Mouse (Mus musculus) MEL (cell line): ENCODE measurements around the gene Cblb. TPM values are rescaled to one million over a fixed set of nuclear protein-coding genes. Genes with fewer than 3 reads are reported as not detected.

Experiments
- DNase-seq: peaks from one replicate; pipeline ENCODE4 v3.0.0; 2011; ENCODE audit warnings: low read depth, low spot score
- H3K27ac ChIP-seq: 2 replicates; pipeline ENCODE4 v1.5.1; 2012; ENCODE audit warnings: low read depth, mild to moderate bottlenecking, control low read depth, low read length, moderate library complexity; ENCODE audit not compliant: control insufficient read depth
- H3K27me3 ChIP-seq, 2 experiments: fragments of 150-350 bp in 1 of 2; sonication (generic) in 1 of 2; 2 replicates each; pipeline ENCODE4 v1.6.1; 2012; ENCODE audit warnings: low read length in 2 of 2, mild to moderate bottlenecking in 2 of 2, improper control_type of control experiment in 1 of 2, moderate library complexity in 1 of 2; ENCODE audit not compliant: insufficient read depth in 2 of 2, control insufficient read depth in 1 of 2
- H3K36me3 ChIP-seq, 2 experiments: 2 replicates each; pipeline ENCODE4 v1.6.1; 2012 to 2014; ENCODE audit warnings: low read length in 2 of 2, improper control_type of control experiment in 1 of 2, inconsistent platforms in 1 of 2, mild to moderate bottlenecking in 1 of 2; ENCODE audit not compliant: insufficient read depth in 2 of 2, control insufficient read depth in 1 of 2
- H3K4me1 ChIP-seq, 2 experiments: fragments of 150-350 bp in 1 of 2; sonication (generic) in 1 of 2; 2 replicates each; pipeline ENCODE4 v1.6.1; 2012; ENCODE audit warnings: low read length in 2 of 2, improper control_type of control experiment in 1 of 2, mild to moderate bottlenecking in 1 of 2; ENCODE audit not compliant: insufficient read depth in 2 of 2, control insufficient read depth in 1 of 2
- H3K4me3 ChIP-seq, 2 experiments: fragments of 150-350 bp in 1 of 2; sonication (generic) in 1 of 2; 2 replicates each; pipeline ENCODE4 v1.5.1; 2012; ENCODE audit warnings: low read depth in 2 of 2, low read length in 2 of 2, mild to moderate bottlenecking in 2 of 2, moderate library complexity in 2 of 2, control low read depth in 1 of 2, improper control_type of control experiment in 1 of 2; ENCODE audit not compliant: control insufficient read depth in 1 of 2, insufficient read depth in 1 of 2
- H3K79me2 ChIP-seq: 2 replicates; pipeline ENCODE4 v1.6.1; 2012; ENCODE audit warnings: mild to moderate bottlenecking, low read length, moderate library complexity; ENCODE audit not compliant: control insufficient read depth, poor library complexity, insufficient read depth
- H3K9ac ChIP-seq: 2 replicates; pipeline ENCODE4 v1.6.1; 2012; ENCODE audit warnings: low read depth, mild to moderate bottlenecking, control low read depth, low read length, moderate library complexity; ENCODE audit not compliant: control insufficient read depth, poor library complexity, severe bottlenecking
- H3K9me3 ChIP-seq: fragments of 150-350 bp; sonication (generic); replicated peaks from 2 replicates; pipeline ENCODE4 v1.6.1; 2012; ENCODE audit warnings: mild to moderate bottlenecking, low read length, improper control_type of control experiment, moderate library complexity; ENCODE audit not compliant: insufficient read depth
- CHD2 ChIP-seq: IDR thresholded peaks from 2 replicates; pipeline ENCODE4 v1.6.1; 2011; ENCODE audit warnings: low read length, improper control_type of control experiment
- CTCF ChIP-seq, 3 experiments: IDR thresholded peaks in 2 of 3; conservative IDR thresholded peaks in 1 of 3; 2 replicates each; pipeline ENCODE4 v1.5.1; 2011 to 2012; ENCODE audit warnings: low read length in 3 of 3, low read depth in 2 of 3, mild to moderate bottlenecking in 2 of 3, improper control_type of control experiment in 1 of 3, inconsistent platforms in 1 of 3, mixed read lengths in 1 of 3, moderate library complexity in 1 of 3; ENCODE audit not compliant: control insufficient read depth in 1 of 3, insufficient read depth in 1 of 3, poor library complexity in 1 of 3, severe bottlenecking in 1 of 3
- E2F4 ChIP-seq: IDR thresholded peaks from 2 replicates; pipeline ENCODE4 v1.6.1; 2011; ENCODE audit warnings: low read depth, low read length, improper control_type of control experiment, borderline replicate concordance
- EP300 ChIP-seq, 2 experiments: IDR thresholded peaks; 2 replicates each; pipeline ENCODE4 v1.6.1; 2011; ENCODE audit warnings: improper control_type of control experiment in 2 of 2, low read length in 2 of 2, low read depth in 1 of 2, mild to moderate bottlenecking in 1 of 2
- ETS1 ChIP-seq: IDR thresholded peaks from 2 replicates; pipeline ENCODE4 v1.6.1; 2012; ENCODE audit warnings: low read depth, mild to moderate bottlenecking, inconsistent platforms, low read length, improper control_type of control experiment, moderate library complexity
- GABPA ChIP-seq: IDR thresholded peaks from 2 replicates; pipeline ENCODE4 v1.6.1; 2012; ENCODE audit warnings: low read depth, mild to moderate bottlenecking, inconsistent platforms, low read length, improper control_type of control experiment, moderate library complexity
- GATA1 ChIP-seq: IDR thresholded peaks from 2 replicates; pipeline ENCODE4 v1.6.1; 2011; ENCODE audit warnings: low read depth, low read length, improper control_type of control experiment
- MAFK ChIP-seq: IDR thresholded peaks from 2 replicates; pipeline ENCODE4 v1.6.1; 2011; ENCODE audit warnings: low read depth, mild to moderate bottlenecking, low read length, improper control_type of control experiment, borderline replicate concordance
- MAX ChIP-seq: IDR thresholded peaks from 2 replicates; pipeline ENCODE4 v1.6.1; 2011; ENCODE audit warnings: low read length, improper control_type of control experiment
- MEF2A ChIP-seq: IDR thresholded peaks from 2 replicates; pipeline ENCODE4 v1.6.1; 2014; ENCODE audit warnings: low read depth, mild to moderate bottlenecking, inconsistent platforms, low read length, improper control_type of control experiment; ENCODE audit not compliant: poor library complexity, insufficient replicate concordance, severe bottlenecking; ENCODE audit errors: extremely low read depth
- MYB ChIP-seq: IDR thresholded peaks from 2 replicates; pipeline ENCODE4 v1.6.1; 2011; ENCODE audit warnings: mild to moderate bottlenecking, low read depth, low read length, improper control_type of control experiment
- MYC ChIP-seq: IDR thresholded peaks from 2 replicates; pipeline ENCODE4 v1.6.1; 2011; ENCODE audit warnings: low read depth, mild to moderate bottlenecking, low read length, improper control_type of control experiment, moderate library complexity
- POLR2AphosphoS5 ChIP-seq: IDR thresholded peaks from 2 replicates; pipeline ENCODE4 v1.6.1; 2012; ENCODE audit warnings: low read depth, borderline replicate concordance, mild to moderate bottlenecking, inconsistent platforms, low read length, moderate library complexity, mixed read lengths
- SMC3 ChIP-seq: IDR thresholded peaks from 2 replicates; pipeline ENCODE4 v1.6.1; 2011; ENCODE audit warnings: low read depth, low read length, improper control_type of control experiment
- TAL1 ChIP-seq: IDR thresholded peaks from 2 replicates; pipeline ENCODE4 v1.6.1; 2012; ENCODE audit warnings: mild to moderate bottlenecking, inconsistent platforms, low read length, moderate library complexity, mixed read lengths
- TCF12 ChIP-seq: IDR thresholded peaks from 2 replicates; pipeline ENCODE4 v1.6.1; 2014; ENCODE audit warnings: low read depth, mild to moderate bottlenecking, inconsistent platforms, low read length, improper control_type of control experiment, moderate library complexity
- ZNF384 ChIP-seq: IDR thresholded peaks from 2 replicates; pipeline ENCODE4 v1.6.1; 2012; ENCODE audit warnings: low read depth, mild to moderate bottlenecking, inconsistent platforms, low read length, improper control_type of control experiment
- polyA plus RNA-seq, 2 experiments: library from polyadenylated mRNA; stranded (reverse) in 1 of 2; unstranded in 1 of 2; fragments of >175 nt in 1 of 2; fragments of >200 nt in 1 of 2; gene quantifications; 2 replicates each; pipeline versions ENCODE4 v1.2.1 to v1.2.4; 2012; ENCODE audit warnings: low replicate concordance in 2 of 2, low read depth in 1 of 2; ENCODE audit not compliant: insufficient read length in 2 of 2, insufficient read depth in 1 of 2, missing spikeins in 1 of 2
- total RNA-seq: library from RNA; depleted of rRNA; stranded (reverse); fragments of 300-350 nt; gene quantifications from 2 replicates; pipeline ENCODE4 v1.2.3, GENCODE M21; 2012

Gene Cblb
- total and polyA plus RNA-seq, 3 experiments: 1.5 to 5.7 TPM; not detected in 1

DNA sequence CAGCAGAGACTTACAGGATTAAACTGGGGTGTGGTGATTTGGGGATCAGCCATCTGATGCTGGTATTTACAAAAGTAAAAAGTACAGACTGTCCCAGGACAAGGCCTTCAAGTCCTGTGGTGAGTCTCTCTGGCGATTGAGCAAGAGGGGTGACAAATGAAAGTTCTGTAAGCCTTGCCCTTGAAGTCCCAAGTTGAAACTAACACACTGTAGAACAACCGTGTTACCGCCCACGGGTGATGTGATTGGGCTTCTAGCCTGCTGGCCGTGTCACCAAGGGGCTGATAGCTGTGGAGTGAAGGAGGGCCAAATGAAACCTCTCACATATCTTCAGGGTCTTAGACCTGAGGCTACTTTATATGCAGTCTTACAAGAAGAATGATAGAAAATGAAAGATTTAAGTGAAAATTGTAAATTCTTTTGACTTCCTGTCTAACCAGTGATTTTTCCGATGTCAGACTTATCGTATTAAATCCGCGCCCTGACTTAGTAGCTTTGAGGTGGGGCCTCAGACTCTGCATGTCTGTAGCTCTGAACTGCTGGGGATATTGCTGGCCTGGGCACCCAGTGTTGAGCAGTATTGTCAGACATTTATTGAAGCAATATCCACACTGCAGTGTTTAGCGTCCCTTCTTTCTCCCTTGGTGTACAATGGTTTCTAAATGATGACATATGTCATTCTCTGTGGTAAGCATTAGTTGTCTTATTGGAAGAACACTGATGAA, 63.9 kb downstream of the Cblb start:
- Histone ChIP-seq H3K4me1 (peaks cover 5 to 7% of the 10 kb centered on the region in 2 experiments), H3K9me3 (no peaks in the 10 kb centered on the region), H3K27me3 (no peaks in the 10 kb centered on the region), H3K4me3 (no peak overlapping the region), H3K36me3 (peaks cover 0 to 2% of the 10 kb centered on the region in 2 experiments; a peak in 1 of 4 replicates), H3K27ac (no peak overlapping the region), H3K79me2 (no peaks in the 10 kb centered on the region), H3K9ac (no peak overlapping the region)
- peak; percentile 11 for DNase-seq
- TF ChIP-seq MAFK (no peak), CHD2 (no peak), MEF2A (no peak), MYB (no peak), MAX (no peak), SMC3 (no peak), CTCF (IDR thresholded peaks at IDR 0.05 in 2 of 3, conservative IDR thresholded peaks at IDR 0.05 in 1 of 3; ENCODE audit: control insufficient read depth in 1 of 3, insufficient read depth in 1 of 3, low read depth in 2 of 3, low read length in 3 of 3, poor library complexity in 1 of 3, severe bottlenecking in 1 of 3) (no peak), POLR2AphosphoS5 (no peak), ZNF384 (no peak), GABPA (no peak), TAL1 (no peak), GATA1 (no peak), TCF12 (no peak), MYC (no peak)

DNA sequence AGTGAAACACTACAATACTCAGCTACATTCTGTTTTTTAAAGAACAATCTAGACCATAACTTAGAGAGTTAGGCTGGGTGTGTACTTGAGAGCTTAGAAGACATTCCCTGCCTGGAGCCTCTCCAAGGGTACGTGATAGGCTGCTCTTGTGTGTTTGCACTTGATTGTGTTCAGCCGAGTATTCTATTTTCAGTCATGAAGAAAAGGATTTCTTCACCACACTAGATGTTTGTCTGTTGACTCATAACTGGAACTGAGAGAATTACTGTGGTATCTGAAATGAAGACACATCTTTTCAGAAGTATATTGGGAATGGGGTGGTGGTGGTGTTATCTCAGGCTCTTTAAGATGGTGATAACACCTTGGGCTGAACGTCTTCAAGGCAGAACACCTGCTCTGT, 64.6 kb downstream of the Cblb start:
- H3K27me3 ChIP-seq: no peaks in the 10 kb centered on the region
- no peak overlapping the region for H3K27ac ChIP-seq
- no peak overlapping the region for H3K4me3 ChIP-seq
- peak; percentile 20 for DNase-seq
- no peaks in the 10 kb centered on the region for H3K79me2 ChIP-seq
- no peak for TF ChIP-seq E2F4
- TF ChIP-seq ETS1: 0 out of 2 replicates have a peak, but pooled peaks have one; percentile 14
- no peak for TF ChIP-seq MYC
- 0 out of 2 replicates have a peak, but pooled peaks have one; percentile 6 for TF ChIP-seq TCF12
- TF ChIP-seq EP300 (IDR thresholded peaks at IDR 0.05; ENCODE audit: low read depth in 1 of 2, low read length in 2 of 2): 0 out of 4 replicates have a peak, but pooled peaks of 1 of the 2 experiments have one; percentile 23
- TF ChIP-seq, all 39 proteins: peak for 3
- H3K36me3 ChIP-seq: peaks cover 0 to 2% of the 10 kb centered on the region in 2 experiments; a peak in 1 of 4 replicates
- no peaks in the 10 kb centered on the region for H3K9me3 ChIP-seq
- peaks cover 5 to 7% of the 10 kb centered on the region in 2 experiments for H3K4me1 ChIP-seq
- no peak overlapping the region for H3K9ac ChIP-seq
